Mouse (Mus musculus): ENCODE measurements around the gene Hist3h2ba. TPM values are rescaled to one million over a fixed set of nuclear protein-coding genes. Genes with fewer than 3 reads are reported as not detected.

Hist3h2ba gene
- total and polyA plus RNA-seq, 3 experiments: not detected

DNA sequence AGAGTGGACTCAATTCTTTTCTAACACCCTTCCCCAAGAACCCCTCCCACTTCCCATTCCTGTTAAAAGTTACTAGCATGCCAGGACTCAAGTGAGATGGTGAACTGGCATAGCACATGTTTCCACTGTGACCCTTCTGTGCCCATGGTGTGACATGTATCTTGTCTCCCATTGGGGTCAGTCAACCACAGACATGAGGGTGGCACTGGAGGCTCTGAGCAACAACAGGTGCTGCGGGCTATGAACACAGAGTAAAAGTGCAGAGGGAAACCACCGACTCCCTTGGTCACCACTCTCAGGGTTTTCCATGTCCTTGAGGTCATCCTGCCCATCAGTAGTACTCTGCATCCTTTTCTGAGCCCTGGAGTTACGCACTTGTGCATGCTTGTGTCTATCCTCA lies 23.1 kb downstream of the Hist3h2ba start (continued):
- TF ChIP-seq MYC (IDR thresholded peaks at IDR 0.05; ENCODE audit: low read depth, low read length): no peak
- no peak for TF ChIP-seq CTCF (conservative IDR thresholded peaks at IDR 0.05 in 1 of 2, IDR thresholded peaks at IDR 0.05 in 1 of 2; ENCODE audit: low read depth in 2 of 2, low read length in 2 of 2)
- no peak for TF ChIP-seq ELF1 (IDR thresholded peaks at IDR 0.05; ENCODE audit: low read depth, low read length)
- TF ChIP-seq CHD2 (IDR thresholded peaks at IDR 0.05; ENCODE audit: low read length): no peak
- TF ChIP-seq MXI1 (IDR thresholded peaks at IDR 0.05; ENCODE audit: low read depth, low read length): 0 out of 2 replicates have a peak, but pooled peaks have one; percentile 37
- no peak for TF ChIP-seq ZMIZ1 (IDR thresholded peaks at IDR 0.05; ENCODE audit: low read depth, low read length)
- TF ChIP-seq MEF2A (IDR thresholded peaks at IDR 0.05; ENCODE audit: borderline replicate concordance, low read depth, low read length): 0 out of 2 replicates have a peak, but pooled peaks have one; percentile 13
- TF ChIP-seq IRF4 (IDR thresholded peaks at IDR 0.05; ENCODE audit: low read depth, low read length): 0 out of 2 replicates have a peak, but pooled peaks have one; percentile 46
- no peak for TF ChIP-seq KAT2A (IDR thresholded peaks at IDR 0.05; ENCODE audit: insufficient replicate concordance, low read length)
- no peak for TF ChIP-seq JUN (IDR thresholded peaks at IDR 0.05; ENCODE audit: insufficient read depth, low read depth, low read length)
- no peak for TF ChIP-seq USF1 (IDR thresholded peaks at IDR 0.05; ENCODE audit: low read depth, low read length)
- TF ChIP-seq POLR2A (IDR thresholded peaks at IDR 0.05; ENCODE audit: low read depth, low read length): peak; percentile 26; the same call in 1 of the 2 replicates
- no peak for TF ChIP-seq USF2 (conservative IDR thresholded peaks at IDR 0.05; ENCODE audit: low read depth, low read length)
- TF ChIP-seq UBTF (IDR thresholded peaks at IDR 0.05; ENCODE audit: low read depth, low read length): no peak
- TF ChIP-seq NRF1 (IDR thresholded peaks at IDR 0.05; ENCODE audit: low read depth, low read length): no peak
- no peak for TF ChIP-seq CHD1 (IDR thresholded peaks at IDR 0.05; ENCODE audit: low read depth, low read length)
- TF ChIP-seq SIN3A (IDR thresholded peaks at IDR 0.05; ENCODE audit: low read length): no peak
- TF ChIP-seq JUND (conservative IDR thresholded peaks at IDR 0.05; ENCODE audit: low read depth, low read length): no peak
- peak; percentile 65 for TF ChIP-seq BHLHE40 (IDR thresholded peaks at IDR 0.05; ENCODE audit: low read depth, low read length)

DNA sequence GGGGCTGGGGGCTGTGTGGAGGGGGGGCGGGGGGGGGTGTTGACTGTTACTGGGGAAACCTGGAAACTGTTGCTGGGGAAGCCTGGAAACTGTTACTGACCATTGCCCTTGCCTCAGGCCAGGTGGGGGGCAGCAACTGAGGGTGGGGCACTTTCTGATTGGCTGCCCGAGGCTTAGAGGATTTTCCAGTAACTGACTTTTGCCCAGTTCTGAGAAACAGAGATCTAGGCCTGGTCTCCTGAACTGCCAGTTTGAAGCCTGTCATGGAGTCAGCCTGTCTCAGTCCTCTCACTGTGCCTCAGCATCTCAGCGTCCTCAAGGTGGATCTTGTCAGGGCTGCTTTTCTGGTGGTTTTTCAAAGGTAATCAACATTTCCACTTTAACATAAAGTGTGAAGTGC lies 25.7 kb downstream of the Hist3h2ba start:
- no peaks in the 10 kb centered on the region for H3K27me3 ChIP-seq (replicated peaks)
- H3K27ac ChIP-seq (ENCODE audit: insufficient read depth, low read depth): no peak overlapping the region
- no peak overlapping the region for H3K4me2 ChIP-seq (ENCODE audit: insufficient read depth, low read depth, poor library complexity, severe bottlenecking)
- H3K9ac ChIP-seq (ENCODE audit: insufficient read depth, low read depth): no peak overlapping the region; the same call in 1 of the 2 replicates
- in situ Hi-C loops (cut with MboI; ENCODE audit: low pct_ligation_motif_present, low pct_unique_long_range_greater_than_20kb, low sequenced_read_pairs): no loop called here
- peaks cover 16 to 52% of the 10 kb centered on the region in 2 experiments for H3K36me3 ChIP-seq (replicated peaks in 1 of 2; ENCODE audit: control insufficient read depth in 1 of 2, insufficient read depth in 1 of 2, low read length in 1 of 2)
- no peak for DNase-seq (ENCODE audit: extremely low read depth)
- TF ChIP-seq RAD21 (IDR thresholded peaks at IDR 0.05; ENCODE audit: low read depth, low read length) (no peak), HCFC1 (IDR thresholded peaks at IDR 0.05; ENCODE audit: low read depth, low read length) (no peak), BHLHE40 (IDR thresholded peaks at IDR 0.05; ENCODE audit: low read depth, low read length) (no peak), PAX5 (IDR thresholded peaks at IDR 0.05; ENCODE audit: low read length) (no peak), USF1 (IDR thresholded peaks at IDR 0.05; ENCODE audit: low read depth, low read length) (no peak), GABPA (IDR thresholded peaks at IDR 0.05; ENCODE audit: insufficient replicate concordance, low read depth, low read length) (no peak), ZNF384 (IDR thresholded peaks at IDR 0.05; ENCODE audit: low read depth, low read length) (no peak), RCOR1 (conservative IDR thresholded peaks at IDR 0.05; ENCODE audit: low read depth, low read length) (no peak), JUND (conservative IDR thresholded peaks at IDR 0.05; ENCODE audit: low read depth, low read length) (no peak), MXI1 (IDR thresholded peaks at IDR 0.05; ENCODE audit: low read depth, low read length) (no peak)
- dilution Hi-C loops (cut with MboI; ENCODE audit: extremely low pct_ligation_motif_present, extremely low pct_unique_long_range_greater_than_20kb, low sequenced_read_pairs): no loop called here
- H3K9me3 ChIP-seq (replicated peaks; ENCODE audit: low read length): no peaks in the 10 kb centered on the region
- H3K4me3 ChIP-seq (replicated peaks in 1 of 3; ENCODE audit: low read depth in 2 of 3, low read length in 2 of 3, poor library complexity in 1 of 3): no peak overlapping the region
- H3K4me1 ChIP-seq (ENCODE audit: control insufficient read depth in 1 of 2, insufficient read depth in 2 of 2): peaks cover 14 to 68% of the 10 kb centered on the region in 2 experiments
- peaks cover 46% of the 10 kb centered on the region for H3K79me2 ChIP-seq (replicated peaks; ENCODE audit: control insufficient read depth, extremely low read depth, insufficient read depth, poor library complexity, severe bottlenecking)

All from CH12.LX (cell line).